ENCODE assay signal across 12 mouse cellular contexts in the genomic region with DNA sequence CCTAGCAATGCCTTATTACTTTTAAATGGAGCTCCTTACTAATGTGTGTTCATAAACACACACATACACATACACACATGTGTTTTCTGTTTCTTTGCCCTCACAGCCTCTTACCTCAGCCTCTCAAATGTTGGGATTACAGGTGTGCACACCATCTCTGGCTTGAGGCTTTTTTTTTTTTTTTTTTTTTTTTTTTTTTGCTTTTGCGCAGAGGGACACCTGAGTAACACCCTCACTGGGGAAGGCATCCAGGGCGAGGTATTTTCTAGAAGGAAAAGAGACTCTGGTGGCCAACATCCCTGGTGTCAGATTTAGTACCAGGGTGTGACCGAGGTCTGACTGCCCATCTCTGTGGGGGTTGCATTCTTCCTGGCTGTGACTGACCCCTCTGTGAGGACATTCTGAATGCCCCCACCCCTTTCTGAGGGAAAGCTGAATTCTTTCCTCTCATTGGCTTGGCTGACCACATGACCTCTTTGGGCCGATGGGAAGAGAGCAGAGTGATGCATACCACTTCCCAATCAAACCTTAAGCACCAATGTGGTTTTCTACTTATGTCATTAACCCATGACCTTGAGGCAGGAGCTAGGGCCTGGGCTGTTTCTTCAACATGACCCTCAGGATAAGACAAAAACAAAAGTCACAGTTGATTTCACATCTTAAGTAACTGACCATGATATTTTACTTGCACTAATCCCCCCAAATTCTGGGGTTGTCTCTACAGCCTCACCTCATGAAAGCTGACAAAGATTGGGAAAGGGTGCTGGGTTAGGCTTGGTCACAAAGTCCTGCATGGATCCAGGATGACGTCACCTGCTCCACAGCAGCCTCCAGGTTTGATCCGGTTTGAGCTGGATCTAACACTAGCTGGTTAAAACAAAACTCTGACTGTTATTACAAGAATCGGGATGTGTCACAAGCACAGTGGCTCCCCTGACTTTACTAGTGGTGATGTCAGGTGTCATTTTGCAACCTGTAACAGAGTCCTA. TPM values are rescaled to one million over a fixed set of nuclear protein-coding genes. Genes with fewer than 3 reads are reported as not detected.
DNase-seq lines count a peak whose midpoint lies in the region; ATAC-seq lines count a peak whose summit lies in the region.
"Had no signal": no experiment of that assay in that cellular context is flagged by ENCODE, and none has a peak within 500 bp of the region (broad histone marks: within the 10 kb centered on the region; RNA-seq: fewer than 3 reads in every experiment).

No protein-coding gene starts in this region.

- H3K9me3 ChIP-seq in limb, embryonic 10.5 days (replicated peaks) = no peaks in the 10 kb centered on the region
- H3K9me3 ChIP-seq: midbrain, embryonic 10.5 days had no signal

- DNase-seq in retina, postnatal 1 day = peak; percentile 34
- no peak for DNase-seq in retina, embryonic 14.5 days (ENCODE audit: low spot score)
- no peak for DNase-seq in limb, embryonic 10.5 days (ENCODE audit: low spot score)
- DNase-seq in gastrocnemius, adult 8-10 months (ENCODE audit: low spot score in 2 of 2) = no peak
- DNase-seq in gastrocnemius, adult 18-20 months (ENCODE audit: low spot score) = no peak
- DNase-seq in B cell, adult 2 months = no peak
- DNase-seq in urinary bladder, postnatal 10 days (ENCODE audit: low spot score) = no peak
- DNase-seq: cerebellum, postnatal 25 days had no signal

- peaks cover 31% of the 10 kb centered on the region for H3K4me1 ChIP-seq in limb, embryonic 10.5 days

- 0 out of 2 replicates have a peak overlapping the region, but pooled peaks have one; percentile 26 for H3K27ac ChIP-seq in limb, embryonic 10.5 days
- H3K27ac ChIP-seq: limb, embryonic 13.5 days; midbrain, embryonic 10.5 days had no signal

- H3K36me3 ChIP-seq in limb, embryonic 10.5 days = no peaks in the 10 kb centered on the region
- H3K36me3 ChIP-seq: limb, embryonic 13.5 days; midbrain, embryonic 10.5 days had no signal

- ATAC-seq in granulocyte monocyte progenitor cell, adult 5-6 weeks (replicated peaks; ENCODE audit: poor library complexity, severe bottlenecking) = peak; percentile 20; the same call in 1 of the 2 replicates

- no peak overlapping the region for H3K4me3 ChIP-seq in limb, embryonic 10.5 days
- H3K4me3 ChIP-seq: erythroblast, embryonic 14.5 days; limb, embryonic 13.5 days; midbrain, embryonic 10.5 days had no signal

- WGBS in limb, embryonic 10.5 days = 57% methylated on average over 7 of the region's 7 CpGs

- H3K27me3 ChIP-seq in limb, embryonic 10.5 days (ENCODE audit: low read depth, poor library complexity, severe bottlenecking) = no peaks in the 10 kb centered on the region
- H3K27me3 ChIP-seq: limb, embryonic 13.5 days had no signal

RNA-seq across cellular contexts. Expression of gene Slc20a1, which starts 43.6 kb away (rescaled TPM):
- 34.8 and 35.3 TPM in 2 replicates for total RNA-seq in granulocyte monocyte progenitor cell, adult 5-6 weeks (2014; fragmentation: Nextera tagmentation)
- 71.3 and 85.3 TPM in 2 replicates for total RNA-seq in granulocyte monocyte progenitor cell, adult 5-6 weeks (2017)
- 47.1 and 49.7 TPM in 2 replicates for polyA plus RNA-seq in limb, embryonic 10.5 days (2016; fragmentation: Nextera tagmentation; extraction: Ambion mirVana)
- total RNA-seq in gastrocnemius, adult 8-10 months (2022) = 10 to 100 TPM in 1 of 4 experiments, 1 to 10 TPM in 3; 7.5 to 11.3 (median 8.6) TPM
- total RNA-seq in gastrocnemius, adult 18-20 months (2021) = 10 to 100 TPM; 11.3 to 21.8 TPM

RNA-seq across cellular contexts. Expression of gene Ckap2l, which starts 54.9 kb away (rescaled TPM):
- total RNA-seq in granulocyte monocyte progenitor cell, adult 5-6 weeks (2014; fragmentation: Nextera tagmentation) = 17.1 and 49.8 TPM in 2 replicates
- total RNA-seq in granulocyte monocyte progenitor cell, adult 5-6 weeks (2017) = 55.3 and 56.6 TPM in 2 replicates
- 56.4 and 62.8 TPM in 2 replicates for polyA plus RNA-seq in limb, embryonic 10.5 days (2016; fragmentation: Nextera tagmentation; extraction: Ambion mirVana)
- total RNA-seq in gastrocnemius, adult 8-10 months (2022) = not detected
- total RNA-seq in gastrocnemius, adult 18-20 months (2021) = not detected

Comparison
In these comparisons a context has a peak if more than half of its experiments do, and no peak if none do; other contexts are left out.
1. RNA of gene Ckap2l, which starts 54.9 kb away (total RNA-seq): 17.1 to 56.6 TPM in granulocyte monocyte progenitor cell, adult 5-6 weeks; not detected in gastrocnemius, adult 8-10 months and not detected in gastrocnemius, adult 18-20 months; every median in the first group is over 10 times any median in the second.